Mouse (Mus musculus): ENCODE measurements around the gene Plce1.

The Plce1 gene

GRCm38 (mm10) chr19:38480731-38481621, at the start of gene Plce1:
Gene Plce1, plus strand, starts transcription at chr19:38481109.
- peak; percentile 25 to 38 for DNase-seq

DNA sequence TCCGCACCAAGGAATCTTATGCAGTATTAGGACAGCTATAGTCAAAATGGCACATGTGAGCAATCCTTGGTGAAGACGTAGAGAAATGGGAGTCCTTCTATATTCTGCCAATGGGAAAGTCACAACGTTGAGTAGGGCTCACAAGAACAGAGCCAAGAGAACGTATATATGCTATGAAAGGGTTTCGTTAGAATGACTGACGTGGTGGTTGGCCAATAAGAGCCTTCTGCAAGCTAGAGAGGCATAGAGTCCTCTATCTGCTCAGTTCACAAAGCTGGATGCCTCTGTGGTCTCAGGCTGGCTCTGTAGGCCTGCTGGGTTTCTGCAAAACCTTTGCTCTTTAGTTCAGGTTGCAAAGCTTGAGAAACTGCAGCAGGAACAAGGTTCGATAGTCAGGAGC, 49.6 kb upstream of the Plce1 start:
- no peak for DNase-seq

GRCm38 (mm10) chr19:38432021-38432420, 48.9 kb upstream of the Plce1 start:
- DNase-seq = no peak

- peak in 1 of 2 experiments; percentile 12 for DNase-seq
These were observed 47.5 kb upstream of the Plce1 start for GRCm38 (mm10) chr19:38433381-38433780.

DNA sequence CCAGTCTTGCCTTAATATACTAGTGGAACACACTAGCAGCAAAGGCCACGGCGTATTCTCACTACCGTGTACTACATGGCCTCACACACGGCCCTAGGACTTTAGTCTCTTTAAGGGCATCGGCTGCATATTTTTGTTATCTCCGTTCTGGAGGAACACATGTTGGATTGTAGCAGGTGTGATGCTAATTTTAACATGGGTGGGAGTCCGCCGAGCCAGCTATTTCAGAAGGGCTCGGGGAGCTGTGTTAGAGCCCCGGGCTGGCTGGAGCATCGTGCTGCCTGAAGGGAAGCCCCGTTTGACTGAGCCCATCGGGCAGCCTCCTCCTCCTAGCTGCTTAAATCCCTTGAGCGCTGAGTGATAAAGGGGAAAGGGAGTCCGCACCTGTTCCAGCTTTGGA, 45.7 kb upstream of the Plce1 start:
- DNase-seq = no peak

- DNase-seq = no peak
These were observed 39.0 kb upstream of the Plce1 start for GRCm38 (mm10) chr19:38441860-38442259.

DNA sequence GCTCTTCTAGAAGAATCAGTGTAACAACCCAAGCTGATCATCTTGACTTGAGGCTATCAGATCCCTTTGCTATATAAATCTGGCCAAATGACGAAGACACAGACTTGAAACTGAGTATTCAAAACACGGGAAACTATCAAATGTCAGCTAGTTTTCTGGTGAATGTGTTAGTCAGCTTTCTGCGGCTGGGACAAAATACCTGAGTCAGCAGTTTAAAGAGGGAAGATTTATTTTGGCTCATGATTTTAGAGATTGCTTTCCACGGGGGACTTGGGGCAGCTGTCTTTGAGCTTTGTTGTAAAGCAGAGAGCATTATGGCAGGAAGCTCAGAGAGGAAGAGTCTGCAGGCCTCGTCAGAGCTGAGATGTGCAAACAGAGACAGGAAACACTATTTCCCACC, 35.2 kb upstream of the Plce1 start:
- DNase-seq = no peak

- DNase-seq = no peak
These were observed 25.7 kb upstream of the Plce1 start for GRCm38 (mm10) chr19:38455228-38455627.

GRCm38 (mm10) chr19:38458996-38459395, 21.9 kb upstream of the Plce1 start:
- DNase-seq = no peak

DNA sequence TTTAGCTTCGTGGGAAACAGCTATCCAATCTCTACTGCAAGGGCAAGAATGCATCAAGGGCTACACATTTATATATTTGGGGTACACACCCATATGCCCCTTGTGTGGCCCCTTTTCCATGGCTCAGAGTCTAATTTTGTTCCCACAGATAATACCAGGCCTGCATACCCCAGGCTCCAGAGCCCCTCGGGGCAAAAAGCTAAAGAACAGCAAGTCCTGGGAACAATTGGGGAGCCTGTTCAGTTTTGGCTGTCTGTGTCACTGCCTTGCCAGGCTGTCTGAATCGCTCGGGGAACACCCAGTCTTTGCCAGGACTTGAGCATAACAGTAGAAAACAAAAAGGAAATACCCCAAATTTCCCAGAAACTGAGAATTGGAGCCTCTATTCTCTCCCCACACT, 20.2 kb upstream of the Plce1 start:
- DNase-seq = no peak

GRCm38 (mm10) chr19:38470257-38470893, 10.5 kb upstream of the Plce1 start:
- no peak for DNase-seq

GRCm38 (mm10) chr19:38475394-38475793, 5.5 kb upstream of the Plce1 start:
- peak; percentile 67 to 70 for DNase-seq

GRCm38 (mm10) chr19:38478286-38478685, 2.6 kb upstream of the Plce1 start:
- DNase-seq = no peak

- peak; percentile 32 to 38 for DNase-seq
These were observed 2.0 kb upstream of the Plce1 start for GRCm38 (mm10) chr19:38478948-38479347.

GRCm38 (mm10) chr19:38479473-38479872, 1.4 kb upstream of the Plce1 start:
- DNase-seq = no peak

- no peak for DNase-seq
These were observed 671 bp upstream of the Plce1 start for GRCm38 (mm10) chr19:38480156-38480720.

DNA sequence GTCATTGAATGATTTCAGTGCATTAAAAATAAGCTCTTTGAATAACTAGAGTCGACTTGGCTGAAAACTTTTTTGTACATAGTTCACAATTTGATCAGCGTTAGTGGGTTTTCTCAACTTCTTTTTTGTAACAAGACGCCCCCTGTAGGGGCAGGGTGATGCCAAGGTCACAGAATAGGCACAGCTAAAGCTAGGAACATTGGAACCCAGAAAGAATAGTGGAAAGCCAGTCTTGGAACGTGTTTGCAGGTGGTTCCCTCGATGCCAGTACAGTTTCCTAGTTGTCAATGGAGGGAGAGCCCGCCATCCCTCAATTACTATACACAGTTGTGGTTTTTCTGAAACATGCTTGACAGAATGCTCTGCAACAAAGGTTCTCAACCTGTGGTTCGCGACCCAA, 997 bp downstream of the Plce1 start:
- DNase-seq = no peak

DNA sequence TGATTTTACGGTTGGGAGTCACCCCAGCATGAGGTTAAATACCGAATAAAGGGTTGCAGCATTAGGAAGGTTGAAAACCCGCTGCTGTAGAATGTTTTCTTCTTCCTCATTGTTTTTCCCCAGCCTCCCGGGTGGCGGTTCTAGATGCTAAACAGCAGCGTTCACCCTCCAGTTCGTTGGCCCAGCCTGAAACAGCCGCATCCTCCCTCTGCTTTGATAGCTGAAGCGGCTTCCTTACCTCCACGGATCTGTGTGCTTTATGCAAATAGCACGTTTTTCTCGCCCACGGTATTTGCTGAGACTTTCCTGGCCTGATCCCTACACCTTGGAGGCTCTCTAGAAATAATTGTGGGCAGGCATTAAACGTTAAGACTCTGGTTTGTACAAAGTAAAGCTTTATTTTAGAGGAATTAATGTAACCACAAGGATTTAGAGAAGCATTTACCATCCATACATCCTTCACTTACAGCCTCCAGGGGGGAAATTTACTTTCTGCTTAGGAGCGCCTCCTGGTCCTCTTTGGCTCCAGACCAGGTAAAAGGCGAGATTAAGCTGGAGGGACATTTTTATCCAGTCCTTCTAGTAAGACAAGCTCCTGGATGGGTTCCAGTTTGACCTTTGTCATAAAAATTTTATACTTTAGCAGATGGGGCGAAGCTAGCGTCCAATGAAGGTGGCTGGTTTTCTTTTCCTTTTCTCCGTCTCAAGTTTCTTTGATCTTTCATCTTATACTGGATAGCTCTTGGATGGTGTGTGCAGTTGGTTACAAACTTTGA, 1.7 kb downstream of the Plce1 start:
- no peak for DNase-seq

DNA sequence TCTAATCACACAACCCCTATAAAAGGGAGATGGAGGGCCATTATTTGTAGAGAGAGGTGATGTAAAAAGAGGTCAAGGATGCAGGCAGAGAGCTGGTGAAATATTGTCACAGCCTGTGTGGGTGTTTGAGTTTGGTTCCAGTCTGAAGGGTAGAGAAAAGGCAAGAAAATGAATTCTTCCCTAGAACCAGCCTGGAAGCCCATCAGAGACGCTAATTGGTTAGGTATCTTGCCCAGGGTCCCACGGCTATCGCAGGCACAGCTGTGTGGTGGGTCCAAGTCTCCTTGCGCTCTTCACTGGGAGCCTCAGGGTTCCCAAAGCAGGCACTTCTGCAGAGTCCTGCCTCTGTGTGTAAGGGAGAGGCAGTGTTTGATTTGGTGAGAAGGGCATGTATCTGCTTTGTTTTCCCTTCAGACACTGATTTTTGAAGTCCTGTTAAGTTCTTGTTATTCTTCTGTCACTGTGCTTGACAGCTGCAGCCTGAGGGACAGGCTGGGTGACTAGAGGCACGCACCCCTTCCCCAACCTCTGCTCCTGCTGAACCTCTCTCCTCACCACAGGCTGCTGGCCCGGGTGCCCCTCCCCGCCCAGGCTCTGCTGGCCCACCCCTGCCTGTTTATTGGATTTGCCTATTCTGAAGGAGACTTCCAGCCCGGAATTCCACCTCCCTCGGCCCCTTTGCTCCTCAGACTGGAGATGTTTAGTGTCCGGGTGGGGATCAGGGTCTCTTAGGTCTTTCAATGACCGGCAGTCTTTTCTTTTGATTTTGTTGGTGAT, 5.1 kb downstream of the Plce1 start:
- DNase-seq = no peak

DNA sequence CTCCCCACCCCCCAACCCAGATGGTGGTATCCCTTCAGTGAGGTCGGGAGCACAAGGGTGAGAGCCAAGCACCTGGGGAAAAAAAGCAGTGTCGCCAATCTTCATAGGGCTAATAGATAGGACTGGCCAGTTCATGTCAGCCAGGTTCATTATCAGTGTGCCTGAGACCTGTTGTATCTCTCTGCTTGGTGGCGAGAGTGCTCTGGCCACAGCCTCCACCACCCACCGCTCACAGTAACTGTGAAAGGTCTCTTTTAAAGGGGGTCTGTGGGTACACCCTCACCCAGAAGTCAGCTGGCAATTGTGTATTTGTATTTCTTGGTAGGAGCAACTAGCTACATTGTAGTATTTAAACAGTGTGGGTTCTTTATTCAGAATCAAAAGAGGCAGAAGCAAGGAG, 6.6 kb downstream of the Plce1 start:
- no peak for DNase-seq

GRCm38 (mm10) chr19:38488103-38488912, 7.4 kb downstream of the Plce1 start:
- no peak for DNase-seq

Measured in lung, adult 18-20 months (tissue).